Comparison of ENCODE assay signal across 17 mouse cellular contexts in the genomic region with DNA sequence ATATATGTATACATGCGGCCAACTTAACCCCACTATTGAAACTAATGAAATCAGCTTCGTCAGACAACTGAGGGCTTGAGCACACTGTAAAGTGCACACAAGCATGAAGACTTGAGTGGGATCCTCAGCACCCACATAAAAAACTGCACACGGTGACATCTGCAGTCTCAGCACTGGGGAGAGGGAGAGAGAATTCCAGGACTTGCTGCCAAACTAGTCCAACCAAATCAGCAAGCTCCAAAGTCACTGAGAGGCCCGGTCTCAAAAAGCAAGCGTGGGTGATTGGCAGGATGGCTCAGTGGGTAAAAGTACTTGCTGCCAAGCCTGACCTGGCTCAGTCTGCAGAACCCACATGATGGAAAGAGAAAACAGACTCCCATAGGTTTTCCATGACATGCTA. TPM values are rescaled to one million over a fixed set of nuclear protein-coding genes. Genes with fewer than 3 reads are reported as not detected.
DNase-seq lines count a peak whose midpoint lies in the region; ATAC-seq and TF ChIP-seq lines count a peak whose summit lies in the region.
"Had no signal": no experiment of that assay in that cellular context is flagged by ENCODE, and none has a peak within 500 bp of the region (broad histone marks: within the 10 kb centered on the region; RNA-seq: fewer than 3 reads in every experiment).

No protein-coding gene starts in this region.

- H3K36me3 ChIP-seq in E14TG2a.4 (ENCODE audit: insufficient read depth, low read length), result peaks cover 70% of the 10 kb centered on the region

- TF ChIP-seq CTCF in E14TG2a.4 (conservative IDR thresholded peaks at IDR 0.05; ENCODE audit: low read length), result no peak

- no peaks in the 10 kb centered on the region for H3K27me3 ChIP-seq in E14TG2a.4 (ENCODE audit: insufficient read depth, low read length)
- H3K27me3 ChIP-seq: embryonic facial prominence, embryonic 15.5 days; forebrain, embryonic 12.5 days; heart, embryonic 13.5 days; hindbrain, embryonic 15.5 days; limb, embryonic 12.5 days; lung, embryonic 15.5 days; neural tube, embryonic 13.5 days had no signal

- H3K4me1 ChIP-seq in E14TG2a.4 (replicated peaks; ENCODE audit: low read depth, low read length), result peaks cover 81% of the 10 kb centered on the region
- H3K4me1 ChIP-seq: embryonic facial prominence, embryonic 15.5 days; heart, embryonic 13.5 days; hindbrain, embryonic 15.5 days; limb, embryonic 12.5 days; lung, embryonic 15.5 days had no signal

- H3K4me3 ChIP-seq in E14TG2a.4 (replicated peaks; ENCODE audit: low read length), result peak overlapping the region; percentile 70
- H3K4me3 ChIP-seq: embryonic facial prominence, embryonic 10.5 days; embryonic facial prominence, embryonic 15.5 days; forebrain, embryonic 12.5 days; heart, embryonic 13.5 days; hindbrain, embryonic 15.5 days; limb, embryonic 12.5 days; lung, embryonic 15.5 days; neural tube, embryonic 13.5 days had no signal

- no peaks in the 10 kb centered on the region for H3K9me3 ChIP-seq in E14TG2a.4 (ENCODE audit: low read length)
- H3K9me3 ChIP-seq: embryonic facial prominence, embryonic 10.5 days; embryonic facial prominence, embryonic 15.5 days; forebrain, embryonic 12.5 days; heart, embryonic 13.5 days; hindbrain, embryonic 15.5 days; limb, embryonic 12.5 days; lung, embryonic 15.5 days; neural tube, embryonic 13.5 days had no signal

- peak; percentile 38 to 49 for DNase-seq in frontal cortex, adult 2 months (ENCODE audit: extremely low spot score in 1 of 2, low spot score in 1 of 2)
- no peak for DNase-seq in frontal cortex, postnatal 25 days (ENCODE audit: low spot score in 2 of 2)
- peak; percentile 63 for DNase-seq in layer of hippocampus, adult 9-11 months
- no peak for DNase-seq in layer of hippocampus, adult 11-12 months (ENCODE audit: low spot score)
- DNase-seq in brain, adult 2 months (ENCODE audit: low read depth, low spot score), result peak; percentile 86
- DNase-seq: forebrain, postnatal 0 days; gastrocnemius, postnatal 10 days had no signal

- ATAC-seq in monocyte, adult 5-6 weeks (replicated peaks; ENCODE audit: insufficient number of reproducible peaks, low FRiP score, low TSS enrichment, poor library complexity, severe bottlenecking), result no peak
- ATAC-seq: forebrain, postnatal 0 days had no signal

RNA-seq across cellular contexts. Expression of gene Plekhm1, which starts 9.7 kb away (rescaled TPM):
- polyA plus RNA-seq in frontal cortex, adult 2 months (2012; rRNA removed), result 15.6 and 15.7 TPM in 2 replicates
- 8.9 to 19.9 TPM (median 12.6 TPM) in 3 replicates for total RNA-seq in monocyte, adult 5-6 weeks (2017)

RNA-seq across cellular contexts. Expression of gene Arhgap27, which starts 39.2 kb away (rescaled TPM):
- polyA plus RNA-seq in frontal cortex, adult 2 months (2012; rRNA removed), result 16.6 and 16.8 TPM in 2 replicates
- 59.2 to 68.0 TPM (median 67.2 TPM) in 3 replicates for total RNA-seq in monocyte, adult 5-6 weeks (2017)

Comparison
In these comparisons a context has a peak if more than half of its experiments do, and no peak if none do; other contexts are left out.
1. DNase-seq: peak in frontal cortex, adult 2 months (2 of 2), layer of hippocampus, adult 9-11 months (single experiment) and brain, adult 2 months (single experiment); none in frontal cortex, postnatal 25 days (0 of 2) and layer of hippocampus, adult 11-12 months (single experiment).